Mouse (Mus musculus) cerebellum, adult 11 months (tissue): ENCODE measurements around the gene Gm21425.
"Not testable (repeated sequence)": the region's sequence is repeated elsewhere in the genome, so short reads cannot be mapped to it uniquely, and the experiment has no call there.

Source experiments
- DNase-seq: peaks from one replicate; pipeline ENCODE4 v3.0.0; 2022

The Gm21425 gene

DNA sequence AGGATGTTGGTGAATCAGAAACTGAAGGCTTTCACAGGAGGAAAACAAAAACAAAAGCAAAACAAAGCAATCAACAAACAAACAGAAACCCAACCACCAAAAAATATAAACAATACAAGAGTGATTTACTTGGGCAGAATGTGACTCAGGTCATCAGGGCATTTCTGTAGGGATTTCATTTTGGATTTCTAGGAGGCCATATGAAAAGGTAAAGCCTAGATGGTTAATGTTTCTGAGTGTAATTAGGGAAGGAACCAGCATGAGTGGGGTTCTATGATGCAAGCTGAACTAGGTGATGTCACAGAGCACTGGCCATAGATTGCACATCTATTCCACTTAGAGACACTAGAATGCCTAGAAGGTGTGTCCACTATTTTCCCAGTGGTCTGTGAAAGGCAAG, at the start of gene Gm21425:
Gm21425 (plus strand) TSS at position 301 of the 400 bp plus-strand sequence.
- not testable (repeated sequence) for DNase-seq

DNA sequence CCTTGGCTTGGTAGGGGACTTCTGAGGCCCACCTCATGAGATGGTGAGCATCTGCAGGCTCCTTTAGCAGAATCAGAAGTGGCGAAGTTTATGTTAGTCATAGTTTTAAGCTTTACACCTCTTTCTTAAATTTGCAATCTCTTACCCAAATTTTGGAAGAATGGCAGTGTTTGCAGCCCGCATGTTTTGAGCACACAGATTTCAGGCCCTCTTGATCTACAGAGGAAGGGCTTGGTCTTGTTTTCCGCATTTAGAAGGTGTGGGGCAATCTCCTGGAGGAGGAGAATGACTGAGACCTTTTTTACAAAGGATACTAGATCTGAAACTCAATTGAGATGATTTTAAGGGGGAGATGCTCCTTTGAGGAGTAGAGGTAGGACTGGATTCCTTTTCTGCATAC, 28.4 kb upstream of the Gm21425 start, which contains the start of gene Gm21891:
Gm21891 (minus strand) TSS at position 101 of the 400 bp plus-strand sequence.
- not testable (repeated sequence) for DNase-seq
